Mouse (Mus musculus) embryonic fibroblast, embryonic 13.5 days (primary cell): ENCODE data around the gene Ptprn2.

ENCODE experiments used
- CTCF ChIP-seq: IDR thresholded peaks from 2 replicates; pipeline ENCODE4 v1.5.1; 2011; ENCODE audit warnings: mild to moderate bottlenecking, control low read depth, low read length, moderate library complexity, borderline replicate concordance; ENCODE audit not compliant: insufficient read depth
- POLR2A ChIP-seq: IDR thresholded peaks from 2 replicates; pipeline ENCODE4 v1.6.1; 2011; ENCODE audit warnings: low read depth, mild to moderate bottlenecking, control low read depth, low read length, moderate library complexity

GRCm38 (mm10) chr12:117027351-117027750 is 541.8 kb downstream of the Ptprn2 start:
- TF ChIP-seq CTCF (no peak), POLR2A (no peak)
